ENCODE assay signal across 8 mouse cellular contexts in the genomic region with DNA sequence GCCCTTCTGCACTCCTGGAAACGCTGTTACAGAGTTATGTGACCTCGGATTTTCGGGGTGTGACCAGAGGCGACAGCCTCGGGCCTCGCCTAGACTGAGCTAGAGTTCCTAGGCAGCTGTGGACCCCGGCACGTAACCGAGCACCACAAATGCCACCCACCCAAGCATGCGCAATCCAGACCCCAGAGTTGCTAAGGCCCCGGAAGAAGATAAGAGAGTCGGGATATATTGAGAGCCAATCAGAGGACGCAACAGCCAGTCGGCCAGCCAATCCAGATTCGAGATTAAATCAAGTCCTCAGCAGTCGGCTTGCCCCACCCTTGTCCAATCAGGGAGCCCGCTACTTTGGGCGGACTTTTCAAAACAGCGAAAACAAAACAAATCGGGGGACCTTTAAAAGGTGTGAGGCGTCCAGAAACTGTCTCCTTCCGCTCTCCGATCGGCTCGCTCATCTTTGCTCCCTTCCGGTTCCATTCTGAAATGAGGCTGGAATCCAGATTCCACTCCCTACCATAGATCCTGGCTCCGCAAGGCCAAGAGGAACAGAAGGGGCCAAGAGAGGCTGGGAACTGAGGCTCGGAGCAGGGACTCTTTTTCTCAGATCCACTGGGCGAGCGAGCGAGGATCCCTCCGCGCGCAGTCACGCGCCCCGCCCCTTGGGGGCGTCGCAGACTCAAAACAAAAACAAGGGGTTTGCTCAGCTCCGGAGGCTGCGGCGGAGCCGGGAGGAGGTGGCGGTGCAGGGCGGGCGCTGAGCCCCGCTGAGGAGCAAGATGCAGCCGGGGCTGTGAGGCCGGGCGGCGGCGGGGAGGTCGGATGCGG. TPM values are rescaled to one million over a fixed set of nuclear protein-coding genes. Genes with fewer than 3 reads are reported as not detected.
A peak's percentile ranks its signal among the peaks of the same experiment; 100 is the strongest.
DNase-seq lines count a peak whose midpoint lies in the region; ATAC-seq lines count a peak whose summit lies in the region.

A gene (plus strand): TSS at position 375 of the 822 bp plus-strand sequence.

- peak; percentile 98 for DNase-seq in NIH3T3 (ENCODE audit: low read depth)
- peak; percentile 96 to 97 for DNase-seq in cerebellum, postnatal 10 days
- DNase-seq in frontal cortex, postnatal 10 days (ENCODE audit: low spot score in 2 of 2): peak; percentile 95 to 98
- DNase-seq in layer of hippocampus, postnatal 14 days (ENCODE audit: low spot score in 2 of 2): peak; percentile 98 to 99
- DNase-seq in lung, postnatal 14 days: peak; percentile 97
- DNase-seq in retina, adult 2 months (ENCODE audit: low read depth, low spot score): peak; percentile 94
- DNase-seq in thymus, postnatal 36 days: peak; percentile 95 to 96

- H3K9me3 ChIP-seq in hindbrain, embryonic 12.5 days (replicated peaks): no peaks in the 10 kb centered on the region

- under 1% methylated on average over 54 of the region's 54 CpGs for WGBS in hindbrain, embryonic 12.5 days

- H3K4me3 ChIP-seq in hindbrain, embryonic 12.5 days: peak within 1 kb of the TSS; percentile 95

- ATAC-seq in hindbrain, embryonic 12.5 days (ENCODE audit: low FRiP score): peak; percentile 96

- H3K36me3 ChIP-seq in hindbrain, embryonic 12.5 days: peaks cover 20% of the 10 kb centered on the region

- peak within 1 kb of the TSS; percentile 67 for H3K4me2 ChIP-seq in hindbrain, embryonic 12.5 days (replicated peaks)

- H3K27ac ChIP-seq in hindbrain, embryonic 12.5 days: peak within 1 kb of the TSS; percentile 97

- H3K27me3 ChIP-seq in hindbrain, embryonic 12.5 days: no peaks in the 10 kb centered on the region

- peak within 1 kb of the TSS; percentile 98 for H3K9ac ChIP-seq in hindbrain, embryonic 12.5 days

- H3K4me1 ChIP-seq in hindbrain, embryonic 12.5 days: peaks cover 15% of the 10 kb centered on the region

RNA-seq across cellular contexts. Expression of the gene that starts here (rescaled TPM):
- 123 and 134 TPM in 2 replicates for polyA plus RNA-seq in hindbrain, embryonic 12.5 days (2016; fragmentation: Nextera tagmentation; extraction: Ambion mirVana)
- 10 to 100 TPM; 46.4 to 49.9 TPM for total RNA-seq in layer of hippocampus, postnatal 14 days (2021)

Comparison
In these comparisons a context has a peak if more than half of its experiments do, and no peak if none do; other contexts are left out.
1. Peak in every context shown above with its lines: DNase-seq, ATAC-seq, H3K4me3 ChIP-seq and H3K27ac ChIP-seq.